Mouse (Mus musculus): ENCODE measurements around the gene Prss44.

The Prss44 gene

GRCm38 (mm10) chr9:110833021-110833420, 19.2 kb downstream of the Prss44 start:
- DNase-seq (ENCODE audit: low spot score in 2 of 2), result peak in 1 of 2 experiments; percentile 24

- no peak for DNase-seq (ENCODE audit: low spot score in 2 of 2)
Measured at GRCm38 (mm10) chr9:110834411-110834810, 20.6 kb downstream of the Prss44 start, which contains the start of gene Prss45. Gene Prss45 (plus strand): TSS chr9:110834588.

GRCm38 (mm10) chr9:110834961-110835360, 21.2 kb downstream of the Prss44 start:
- DNase-seq (ENCODE audit: low spot score in 2 of 2), result no peak

GRCm38 (mm10) chr9:110836112-110836511, 22.3 kb downstream of the Prss44 start:
- no peak for DNase-seq (ENCODE audit: low spot score in 2 of 2)

GRCm38 (mm10) chr9:110840905-110841304, 27.1 kb downstream of the Prss44 start:
- DNase-seq (ENCODE audit: low spot score in 2 of 2), result no peak

- DNase-seq (ENCODE audit: low spot score in 2 of 2), result no peak
Measured at GRCm38 (mm10) chr9:110841438-110841837, 27.6 kb downstream of the Prss44 start.

- DNase-seq (ENCODE audit: low spot score in 2 of 2), result no peak
Measured at GRCm38 (mm10) chr9:110844206-110844605, 30.4 kb downstream of the Prss44 start, which contains the start of gene Prss46. Gene Prss46 (plus strand): TSS chr9:110844506.

- DNase-seq (ENCODE audit: low spot score in 2 of 2), result no peak
Measured at GRCm38 (mm10) chr9:110849162-110849561, 35.4 kb downstream of the Prss44 start.

- DNase-seq (ENCODE audit: low spot score in 2 of 2), result no peak
Measured at GRCm38 (mm10) chr9:110855903-110856302, 42.1 kb downstream of the Prss44 start.

GRCm38 (mm10) chr9:110856920-110857319, 43.1 kb downstream of the Prss44 start:
- no peak for DNase-seq (ENCODE audit: low spot score in 2 of 2)

- peak; percentile 24 to 62 for DNase-seq (ENCODE audit: low spot score in 2 of 2)
Measured at GRCm38 (mm10) chr9:110857781-110858472, 44.1 kb downstream of the Prss44 start, which contains the start of gene Prss50. Gene Prss50 (plus strand): TSS chr9:110857967.

GRCm38 (mm10) chr9:110858523-110858922, 44.7 kb downstream of the Prss44 start:
- DNase-seq (ENCODE audit: low spot score in 2 of 2), result no peak

GRCm38 (mm10) chr9:110858967-110859596, 45.3 kb downstream of the Prss44 start:
- DNase-seq (ENCODE audit: low spot score in 2 of 2), result no peak

GRCm38 (mm10) chr9:110871030-110871429, 57.2 kb downstream of the Prss44 start:
- peak in 1 of 2 experiments; percentile 63 for DNase-seq (ENCODE audit: low spot score in 2 of 2)

Data from spleen, postnatal 10 days (tissue).